Mouse (Mus musculus) erythroid progenitor cell, adult 5-6 weeks (primary cell): ENCODE results near the gene Znrf1. TPM values are rescaled to one million over a fixed set of nuclear protein-coding genes. Genes with fewer than 3 reads are reported as not detected.

ENCODE experiments used
- ATAC-seq: replicated peaks from 2 replicates; pipeline ENCODE4 v1.8.0; 2016; ENCODE audit warnings: moderate number of reproducible peaks, mild to moderate bottlenecking, moderate TSS enrichment, inconsistent platforms; ENCODE audit not compliant: poor library complexity, low FRiP score, severe bottlenecking
- total RNA-seq, 2 experiments: library from RNA; stranded (forward) in 1 of 2; stranded (reverse) in 1 of 2; fragments of 150-400 nt in 1 of 2; fragments of 186-747, 209-891 nt in 1 of 2; gene quantifications; 2 replicates each; pipeline versions ENCODE4 v1.2.3 to v1.2.4; 2015 to 2017; ENCODE audit warnings: low replicate concordance in 2 of 2

The Znrf1 gene
- total RNA-seq, 2 experiments from 2014 or later = 4.8 to 19.7 TPM

- no peak for ATAC-seq
Measured at GRCm38 (mm10) chr8:111531191-111531590, 4.7 kb upstream of the Znrf1 start.

GRCm38 (mm10) chr8:111531621-111532020, 4.3 kb upstream of the Znrf1 start:
- ATAC-seq = no peak

DNA sequence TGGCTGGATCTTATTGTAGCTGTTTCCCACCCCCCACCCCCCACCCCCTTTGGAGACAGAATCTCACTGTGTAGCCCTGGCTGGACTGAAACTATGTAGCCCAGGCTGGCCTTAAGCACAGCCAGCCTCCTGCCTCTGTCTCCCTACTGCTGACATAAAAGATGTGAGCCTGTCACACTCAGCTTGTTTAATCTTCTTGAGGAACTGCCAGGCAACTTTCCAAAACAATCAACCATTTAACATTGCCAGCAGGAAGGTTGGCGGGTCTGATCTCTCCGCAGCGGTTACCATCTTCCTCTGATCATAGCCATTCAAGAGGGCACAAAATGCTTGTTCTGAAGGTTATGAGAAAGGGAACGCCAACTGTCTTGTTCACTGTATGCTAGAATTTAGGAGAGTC, 2.4 kb upstream of the Znrf1 start:
- no peak for ATAC-seq

GRCm38 (mm10) chr8:111535491-111535890, 406 bp upstream of the Znrf1 start:
- ATAC-seq = no peak

DNA sequence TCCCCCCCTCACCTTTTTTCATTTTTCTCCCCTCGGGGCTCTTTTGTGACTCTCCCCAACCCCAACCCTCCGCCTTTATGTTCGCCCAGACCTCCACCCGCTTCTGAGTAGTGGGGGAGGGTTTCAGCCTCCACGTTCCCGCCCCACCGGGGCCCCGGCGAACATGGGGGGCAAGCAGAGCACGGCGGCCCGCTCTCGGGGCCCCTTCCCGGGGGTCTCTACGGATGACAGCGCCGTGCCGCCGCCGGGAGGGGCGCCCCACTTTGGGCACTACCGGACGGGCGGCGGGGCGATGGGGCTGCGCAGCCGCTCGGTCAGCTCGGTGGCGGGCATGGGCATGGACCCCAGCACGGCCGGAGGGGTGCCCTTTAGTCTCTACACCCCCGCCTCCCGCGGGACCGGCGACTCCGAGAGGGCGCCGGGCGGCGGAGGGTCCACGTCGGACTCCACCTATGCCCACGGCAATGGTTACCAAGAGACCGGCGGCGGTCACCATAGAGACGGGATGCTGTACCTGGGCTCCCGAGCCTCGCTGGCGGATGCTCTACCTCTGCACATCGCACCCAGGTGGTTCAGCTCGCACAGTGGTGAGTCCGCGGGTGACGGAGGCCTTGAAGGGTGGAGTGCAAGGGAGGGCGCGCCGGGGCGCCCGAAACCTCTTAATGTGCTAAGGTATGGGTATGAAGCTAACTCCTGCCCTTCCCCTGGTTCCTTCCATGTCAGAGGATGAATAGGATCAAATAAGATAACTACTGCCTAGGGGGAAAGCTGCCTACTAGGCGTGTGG, 1.3 kb downstream of the Znrf1 start:
- ATAC-seq = peak; percentile 66

- ATAC-seq = no peak
Measured at GRCm38 (mm10) chr8:111537765-111538158, 1.9 kb downstream of the Znrf1 start.

- no peak for ATAC-seq
Measured at GRCm38 (mm10) chr8:111538194-111538593, 2.3 kb downstream of the Znrf1 start.

DNA sequence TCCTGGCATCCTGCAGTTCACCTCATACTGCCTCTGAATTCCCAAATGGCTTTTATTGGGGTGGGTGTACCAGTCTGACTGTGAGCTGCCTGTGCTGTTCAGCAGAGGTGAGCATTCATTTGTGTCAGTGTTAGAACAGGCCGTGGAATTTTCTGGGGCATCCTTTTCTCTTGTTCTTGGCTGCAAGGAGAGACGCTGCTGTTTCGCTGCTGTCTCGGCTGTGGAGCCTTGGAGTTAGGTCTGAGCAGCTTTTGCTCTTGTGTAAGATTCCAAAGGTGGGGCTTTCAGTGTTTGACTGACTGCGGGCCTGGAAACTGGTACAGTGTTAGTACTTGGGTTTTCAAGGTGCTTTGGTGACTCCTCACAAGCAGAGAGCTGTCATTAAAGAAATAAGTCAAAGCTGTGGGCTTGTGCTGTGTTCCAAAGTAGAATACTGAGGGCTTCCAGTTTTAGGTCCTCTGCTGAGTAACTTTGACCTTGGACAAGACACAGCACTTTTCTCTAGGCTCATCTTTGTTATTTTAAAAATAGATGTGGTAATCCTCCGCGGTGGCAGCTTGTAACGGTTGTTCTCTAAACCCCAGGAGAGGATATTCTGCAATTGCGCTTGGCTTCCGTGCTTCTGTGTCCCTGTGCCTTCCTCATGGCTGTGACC, 3.7 kb downstream of the Znrf1 start:
- no peak for ATAC-seq

- no peak for ATAC-seq
Measured at GRCm38 (mm10) chr8:111543712-111544380, 7.9 kb downstream of the Znrf1 start.

DNA sequence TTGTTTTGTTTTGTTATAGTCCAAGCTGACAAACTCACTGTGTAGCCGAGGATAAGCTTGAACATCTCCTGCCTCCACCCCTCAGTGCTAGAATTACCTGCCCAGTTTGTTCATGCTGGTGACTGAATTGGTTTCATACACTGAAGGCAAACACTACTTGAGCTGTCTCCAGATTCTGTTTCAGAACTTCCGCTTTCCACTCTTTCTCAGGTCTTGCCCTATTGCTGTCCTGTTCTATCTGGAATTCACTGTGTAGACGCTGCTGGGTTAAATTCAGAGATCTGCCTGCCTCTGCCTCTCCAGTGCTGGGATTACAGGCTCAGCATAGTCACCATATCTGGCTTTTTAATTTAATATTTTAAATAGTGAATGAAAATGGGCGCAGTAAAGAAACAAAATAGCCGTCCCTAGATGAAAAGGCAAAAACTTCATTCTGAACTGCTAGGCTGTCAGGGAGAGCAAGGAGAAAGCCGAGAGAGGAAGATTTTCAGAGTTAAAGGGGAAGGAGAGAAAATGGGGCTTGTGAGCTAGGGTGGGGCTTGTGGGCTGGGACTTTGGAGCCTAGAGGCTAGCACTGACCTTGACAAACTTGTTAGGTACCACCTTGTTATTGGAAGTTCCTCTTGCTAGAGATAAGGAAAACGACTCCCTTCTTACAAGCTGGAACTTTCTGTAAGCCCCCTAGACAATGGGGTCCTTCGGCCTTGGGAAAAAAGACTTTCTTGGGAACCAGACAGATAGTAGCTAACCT, 9.7 kb downstream of the Znrf1 start:
- no peak for ATAC-seq

- no peak for ATAC-seq
Measured at GRCm38 (mm10) chr8:111547144-111547543, 11.2 kb downstream of the Znrf1 start.

DNA sequence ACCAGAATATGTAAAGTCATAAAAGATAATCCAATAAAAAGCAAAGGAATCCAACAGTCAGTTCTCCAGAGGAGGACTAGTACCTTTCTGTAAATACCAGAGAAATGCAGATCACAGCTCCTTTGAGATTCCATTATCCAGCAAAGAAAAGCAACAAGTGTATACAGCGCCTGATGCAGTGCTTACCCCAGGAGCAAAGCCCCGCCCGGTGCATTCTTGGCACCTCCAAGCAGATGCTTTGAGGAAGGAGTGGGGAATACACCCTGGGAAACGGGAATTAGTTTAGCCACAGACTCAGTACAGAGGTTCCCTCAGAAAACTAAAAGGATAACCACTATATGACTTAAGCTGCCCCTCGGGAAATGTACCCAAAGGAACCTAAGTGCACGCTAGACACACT, 12.3 kb downstream of the Znrf1 start:
- no peak for ATAC-seq

- no peak for ATAC-seq
Measured at GRCm38 (mm10) chr8:111550002-111550870, 14.3 kb downstream of the Znrf1 start.

DNA sequence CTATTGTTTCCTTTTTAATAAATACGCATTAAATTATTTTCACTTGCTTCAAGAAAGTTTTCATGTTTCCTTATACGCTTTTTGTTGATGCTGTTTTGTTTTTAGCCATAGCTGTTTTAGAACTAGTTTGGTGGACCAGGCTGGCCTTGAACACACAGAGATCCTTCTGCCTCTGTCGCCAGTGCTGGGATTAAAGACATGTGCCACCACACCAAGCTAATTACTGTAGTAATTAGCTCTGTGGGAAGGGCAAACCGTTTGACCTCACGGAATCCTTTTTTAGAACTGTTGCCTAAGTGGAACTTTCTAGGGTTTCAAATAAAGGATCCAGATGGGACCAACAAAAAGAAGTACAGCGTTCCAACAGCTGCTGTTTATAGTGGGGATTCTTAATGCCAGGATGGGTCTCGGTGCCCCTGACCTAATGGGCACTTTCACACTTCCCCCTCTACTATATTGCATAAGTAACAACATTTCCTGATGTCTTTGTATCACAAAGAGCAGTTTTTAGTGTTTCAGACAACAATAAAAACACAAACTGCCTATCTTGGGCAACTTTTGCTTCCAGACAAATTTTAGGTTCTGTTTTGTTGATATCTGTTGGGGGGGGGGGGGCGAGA, 15.7 kb downstream of the Znrf1 start:
- ATAC-seq = no peak

DNA sequence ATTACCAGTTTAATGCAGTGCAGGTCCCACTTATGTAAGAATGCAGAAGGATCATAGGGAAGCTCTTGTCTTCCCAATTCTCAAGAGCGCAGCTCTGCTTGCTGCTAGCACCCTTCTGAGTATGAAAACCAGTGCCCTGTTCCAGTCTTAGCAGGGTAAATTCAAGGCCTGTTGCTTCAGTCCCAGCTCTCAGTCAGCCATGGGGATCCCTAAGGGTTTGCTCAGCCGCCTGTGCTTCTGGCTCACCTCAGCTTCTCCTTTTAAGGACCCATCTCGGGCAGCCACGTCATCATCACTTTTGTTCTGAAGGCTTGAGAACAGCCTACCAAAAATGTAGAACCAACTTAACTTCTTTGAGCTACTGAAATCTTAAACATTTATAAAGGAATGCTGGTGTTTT, 25.9 kb downstream of the Znrf1 start:
- no peak for ATAC-seq

DNA sequence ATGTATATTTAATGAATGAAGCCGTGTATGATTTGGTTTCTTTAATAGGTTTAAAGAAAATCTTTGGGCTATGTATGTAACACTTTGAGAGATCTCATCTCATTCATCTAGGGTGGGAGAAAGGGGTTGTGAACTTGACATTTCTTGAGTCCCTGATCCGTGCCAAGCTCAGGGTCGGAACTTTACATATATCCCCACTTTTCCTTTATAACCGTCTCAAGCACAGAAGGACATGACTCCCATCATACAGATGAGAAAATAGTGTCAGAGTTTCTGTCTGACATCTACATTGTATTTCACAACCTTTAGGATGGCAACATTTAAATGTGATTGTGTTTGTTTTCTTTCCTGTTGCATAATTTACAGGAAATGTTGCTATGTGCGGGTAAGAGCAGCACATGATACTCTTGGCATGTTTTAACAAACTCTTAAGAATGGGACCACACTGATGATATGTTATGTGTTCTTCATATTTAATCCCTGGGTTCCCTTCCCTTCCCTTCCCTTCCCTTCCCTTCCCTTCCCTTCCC, 26.4 kb downstream of the Znrf1 start:
- ATAC-seq = no peak

GRCm38 (mm10) chr8:111563075-111563474, 27.2 kb downstream of the Znrf1 start:
- ATAC-seq = no peak

- no peak for ATAC-seq
Measured at GRCm38 (mm10) chr8:111563687-111564086, 27.8 kb downstream of the Znrf1 start.

GRCm38 (mm10) chr8:111564093-111564492, 28.2 kb downstream of the Znrf1 start:
- ATAC-seq = no peak
